Mouse (Mus musculus): ENCODE measurements around the gene Ulbp1. TPM values are rescaled to one million over a fixed set of nuclear protein-coding genes. Genes with fewer than 3 reads are reported as not detected.

Gene Ulbp1
- total RNA-seq (2023) = 10 to 100 TPM; 28.6 to 32.9 TPM

GRCm38 (mm10) chr10:7473197-7473889 lies at the start of gene Ulbp1:
Gene Ulbp1, minus strand, starts transcription at chr10:7473638.

Other genes starting within 250 kb of the Ulbp1 start
- under 1 TPM; 0.13 to 0.24 TPM for gene Lrp11, start 116.2 kb upstream of the Ulbp1 start, total RNA-seq (2023)
- 10 to 100 TPM in 1 of 2 experiments, 1 to 10 TPM in 1; 8.0 to 11.2 TPM for gene Nup43, start 193.9 kb upstream of the Ulbp1 start, total RNA-seq (2023)
- 10 to 100 TPM; 56.1 to 62.0 TPM for gene Pcmt1, start 207.5 kb upstream of the Ulbp1 start, total RNA-seq (2023)
- gene Lats1, start 207.6 kb upstream of the Ulbp1 start, total RNA-seq (2023) = 10 to 100 TPM; 22.9 to 23.4 TPM

All from neutrophil, adult 83 days (primary cell).